Mouse (Mus musculus): ENCODE data around the gene AU022252. TPM values are rescaled to one million over a fixed set of nuclear protein-coding genes. Genes with fewer than 3 reads are reported as not detected.

The AU022252 gene
- polyA plus RNA-seq, 1 experiment from 2014 or later: 27.9 TPM

GRCm38 (mm10) chr4:119245961-119246360 lies 13.4 kb upstream of the AU022252 start:
- Histone ChIP-seq H3K4me2 (ENCODE audit: low read length) (no peak overlapping the region), H3K4me3 (replicated peaks; ENCODE audit: low read length) (no peak overlapping the region), H3K27ac (ENCODE audit: low read length) (no peak overlapping the region), H3K9me3 (ENCODE audit: control insufficient read depth, low read length) (no peaks in the 10 kb centered on the region), H3K9ac (replicated peaks; ENCODE audit: low read depth, low read length) (peak overlapping the region; percentile 9; the same call in 1 of the 2 replicates), H3K4me1 (replicated peaks; ENCODE audit: control insufficient read depth, insufficient read depth, low read length) (peaks cover 18% of the 10 kb centered on the region), H3K36me3 (ENCODE audit: control insufficient read depth, insufficient read depth) (peaks cover 2% of the 10 kb centered on the region; the same call in 1 of the 2 replicates), H3K27me3 (replicated peaks; ENCODE audit: control insufficient read depth, insufficient read depth, low read length) (no peaks in the 10 kb centered on the region)
- no peak for ATAC-seq
- 73% methylated on average over 9 of the region's 9 CpGs for WGBS

GRCm38 (mm10) chr4:119245556-119245955 lies 13.0 kb upstream of the AU022252 start:
- peaks cover 4% of the 10 kb centered on the region; the same call in 1 of the 2 replicates for H3K36me3 ChIP-seq (ENCODE audit: control insufficient read depth, insufficient read depth)
- H3K4me2 ChIP-seq (ENCODE audit: low read length): no peak overlapping the region
- peaks cover 18% of the 10 kb centered on the region for H3K4me1 ChIP-seq (replicated peaks; ENCODE audit: control insufficient read depth, insufficient read depth, low read length)
- WGBS: 40% methylated on average over 7 of the region's 7 CpGs
- no peak overlapping the region for H3K4me3 ChIP-seq (replicated peaks; ENCODE audit: low read length)
- H3K27me3 ChIP-seq (replicated peaks; ENCODE audit: control insufficient read depth, insufficient read depth, low read length): no peaks in the 10 kb centered on the region
- H3K9me3 ChIP-seq (ENCODE audit: control insufficient read depth, low read length): no peaks in the 10 kb centered on the region
- H3K27ac ChIP-seq (ENCODE audit: low read length): no peak overlapping the region
- ATAC-seq: peak; percentile 31
- peak overlapping the region; percentile 9; the same call in 1 of the 2 replicates for H3K9ac ChIP-seq (replicated peaks; ENCODE audit: low read depth, low read length)

- no peak overlapping the region for H3K9ac ChIP-seq (replicated peaks; ENCODE audit: low read depth, low read length)
- no peaks in the 10 kb centered on the region for H3K9me3 ChIP-seq (ENCODE audit: control insufficient read depth, low read length)
- H3K27me3 ChIP-seq (replicated peaks; ENCODE audit: control insufficient read depth, insufficient read depth, low read length): no peaks in the 10 kb centered on the region
- H3K27ac ChIP-seq (ENCODE audit: low read length): no peak overlapping the region
- no peak for ATAC-seq
- H3K4me2 ChIP-seq (ENCODE audit: low read length): no peak overlapping the region
- WGBS: 80% methylated on average over 22 of the region's 22 CpGs
- peaks cover 19% of the 10 kb centered on the region for H3K4me1 ChIP-seq (replicated peaks; ENCODE audit: control insufficient read depth, insufficient read depth, low read length)
- no peak overlapping the region for H3K4me3 ChIP-seq (replicated peaks; ENCODE audit: low read length)
- H3K36me3 ChIP-seq (ENCODE audit: control insufficient read depth, insufficient read depth): peaks cover 4% of the 10 kb centered on the region; the same call in 1 of the 2 replicates
Measured at GRCm38 (mm10) chr4:119244468-119245240, 12.1 kb upstream of the AU022252 start.

- no peak overlapping the region for H3K4me2 ChIP-seq (ENCODE audit: low read length)
- WGBS: 94% methylated on average over 12 of the region's 12 CpGs
- H3K27ac ChIP-seq (ENCODE audit: low read length): no peak overlapping the region
- H3K9me3 ChIP-seq (ENCODE audit: control insufficient read depth, low read length): no peaks in the 10 kb centered on the region
- H3K27me3 ChIP-seq (replicated peaks; ENCODE audit: control insufficient read depth, insufficient read depth, low read length): no peaks in the 10 kb centered on the region
- H3K4me3 ChIP-seq (replicated peaks; ENCODE audit: low read length): no peak overlapping the region
- peaks cover 23% of the 10 kb centered on the region for H3K4me1 ChIP-seq (replicated peaks; ENCODE audit: control insufficient read depth, insufficient read depth, low read length)
- H3K9ac ChIP-seq (replicated peaks; ENCODE audit: low read depth, low read length): no peak overlapping the region
- ATAC-seq: no peak
- H3K36me3 ChIP-seq (ENCODE audit: control insufficient read depth, insufficient read depth): peaks cover 4% of the 10 kb centered on the region; the same call in 1 of the 2 replicates
Measured at GRCm38 (mm10) chr4:119242571-119242970, 10.1 kb upstream of the AU022252 start.

GRCm38 (mm10) chr4:119241664-119242063 lies 9.2 kb upstream of the AU022252 start:
- ATAC-seq: peak; percentile 26
- Histone ChIP-seq H3K36me3 (ENCODE audit: control insufficient read depth, insufficient read depth) (peaks cover 4% of the 10 kb centered on the region; the same call in 1 of the 2 replicates), H3K9ac (replicated peaks; ENCODE audit: low read depth, low read length) (no peak overlapping the region), H3K27ac (ENCODE audit: low read length) (no peak overlapping the region), H3K4me2 (ENCODE audit: low read length) (no peak overlapping the region), H3K9me3 (ENCODE audit: control insufficient read depth, low read length) (no peaks in the 10 kb centered on the region), H3K4me1 (replicated peaks; ENCODE audit: control insufficient read depth, insufficient read depth, low read length) (peaks cover 21% of the 10 kb centered on the region), H3K27me3 (replicated peaks; ENCODE audit: control insufficient read depth, insufficient read depth, low read length) (no peaks in the 10 kb centered on the region), H3K4me3 (replicated peaks; ENCODE audit: low read length) (no peak overlapping the region)
- WGBS: 81% methylated on average over 14 of the region's 14 CpGs

GRCm38 (mm10) chr4:119239181-119239682 lies 6.7 kb upstream of the AU022252 start:
- Histone ChIP-seq H3K4me3 (replicated peaks; ENCODE audit: low read length) (peak overlapping the region; percentile 11; the same call in 1 of the 2 replicates), H3K27me3 (replicated peaks; ENCODE audit: control insufficient read depth, insufficient read depth, low read length) (no peaks in the 10 kb centered on the region), H3K9me3 (ENCODE audit: control insufficient read depth, low read length) (no peaks in the 10 kb centered on the region), H3K36me3 (ENCODE audit: control insufficient read depth, insufficient read depth) (peaks cover 6% of the 10 kb centered on the region; the same call in 1 of the 2 replicates), H3K4me2 (ENCODE audit: low read length) (0 out of 2 replicates have a peak overlapping the region, but pooled peaks have one; percentile 25), H3K9ac (replicated peaks; ENCODE audit: low read depth, low read length) (peak overlapping the region; percentile 56), H3K27ac (ENCODE audit: low read length) (peak overlapping the region; percentile 88), H3K4me1 (replicated peaks; ENCODE audit: control insufficient read depth, insufficient read depth, low read length) (peaks cover 9% of the 10 kb centered on the region)
- 37% methylated on average over 12 of the region's 12 CpGs for WGBS
- peak; percentile 84 for ATAC-seq

- Histone ChIP-seq H3K36me3 (ENCODE audit: control insufficient read depth, insufficient read depth) (0 out of 2 replicates have a peak, but pooled peaks cover 4% of the 10 kb centered on the region), H3K9me3 (ENCODE audit: control insufficient read depth, low read length) (no peaks in the 10 kb centered on the region), H3K4me2 (ENCODE audit: low read length) (no peak overlapping the region), H3K4me1 (replicated peaks; ENCODE audit: control insufficient read depth, insufficient read depth, low read length) (peaks cover 12% of the 10 kb centered on the region), H3K9ac (replicated peaks; ENCODE audit: low read depth, low read length) (no peak overlapping the region), H3K27me3 (replicated peaks; ENCODE audit: control insufficient read depth, insufficient read depth, low read length) (no peaks in the 10 kb centered on the region), H3K4me3 (replicated peaks; ENCODE audit: low read length) (no peak overlapping the region), H3K27ac (ENCODE audit: low read length) (no peak overlapping the region)
- 72% methylated on average over 3 of the region's 3 CpGs for whole genome bisulfite sequencing
- no peak for ATAC-seq
Measured at GRCm38 (mm10) chr4:119238661-119239060, 6.1 kb upstream of the AU022252 start.

- Histone ChIP-seq H3K9me3 (ENCODE audit: control insufficient read depth, low read length) (no peaks in the 10 kb centered on the region), H3K27ac (ENCODE audit: low read length) (no peak overlapping the region), H3K27me3 (replicated peaks; ENCODE audit: control insufficient read depth, insufficient read depth, low read length) (no peaks in the 10 kb centered on the region), H3K4me2 (ENCODE audit: low read length) (peak overlapping the region; percentile 91), H3K9ac (replicated peaks; ENCODE audit: low read depth, low read length) (no peak overlapping the region), H3K4me3 (replicated peaks; ENCODE audit: low read length) (peak overlapping the region; percentile 86; the same call in 1 of the 2 replicates), H3K36me3 (ENCODE audit: control insufficient read depth, insufficient read depth) (0 out of 2 replicates have a peak, but pooled peaks cover 2% of the 10 kb centered on the region), H3K4me1 (replicated peaks; ENCODE audit: control insufficient read depth, insufficient read depth, low read length) (peaks cover 17% of the 10 kb centered on the region)
- WGBS: 92% methylated on average over 3 of the region's 3 CpGs
- no peak for ATAC-seq
Measured at GRCm38 (mm10) chr4:119234348-119234747, 1.8 kb upstream of the AU022252 start.

- Histone ChIP-seq H3K9me3 (ENCODE audit: control insufficient read depth, low read length) (no peaks in the 10 kb centered on the region), H3K27ac (ENCODE audit: low read length) (peak overlapping the region; percentile 60), H3K4me2 (ENCODE audit: low read length) (peak overlapping the region; percentile 91), H3K4me1 (replicated peaks; ENCODE audit: control insufficient read depth, insufficient read depth, low read length) (peaks cover 16% of the 10 kb centered on the region), H3K36me3 (ENCODE audit: control insufficient read depth, insufficient read depth) (0 out of 2 replicates have a peak, but pooled peaks cover 2% of the 10 kb centered on the region), H3K4me3 (replicated peaks; ENCODE audit: low read length) (peak overlapping the region; percentile 86), H3K27me3 (replicated peaks; ENCODE audit: control insufficient read depth, insufficient read depth, low read length) (no peaks in the 10 kb centered on the region), H3K9ac (replicated peaks; ENCODE audit: low read depth, low read length) (peak overlapping the region; percentile 79)
- ATAC-seq: peak; percentile 45
- WGBS: under 1% methylated on average over 35 of the region's 36 CpGs
Measured at GRCm38 (mm10) chr4:119233256-119233901, 867 bp upstream of the AU022252 start.

Data from forebrain, embryonic 16.5 days (tissue).